Mouse (Mus musculus): ENCODE data around the gene H2-DMb2. TPM values are rescaled to one million over a fixed set of nuclear protein-coding genes. Genes with fewer than 3 reads are reported as not detected.

The H2-DMb2 gene
- polyA plus RNA-seq, 1 experiment from 2014 or later: 15.3 TPM

DNA sequence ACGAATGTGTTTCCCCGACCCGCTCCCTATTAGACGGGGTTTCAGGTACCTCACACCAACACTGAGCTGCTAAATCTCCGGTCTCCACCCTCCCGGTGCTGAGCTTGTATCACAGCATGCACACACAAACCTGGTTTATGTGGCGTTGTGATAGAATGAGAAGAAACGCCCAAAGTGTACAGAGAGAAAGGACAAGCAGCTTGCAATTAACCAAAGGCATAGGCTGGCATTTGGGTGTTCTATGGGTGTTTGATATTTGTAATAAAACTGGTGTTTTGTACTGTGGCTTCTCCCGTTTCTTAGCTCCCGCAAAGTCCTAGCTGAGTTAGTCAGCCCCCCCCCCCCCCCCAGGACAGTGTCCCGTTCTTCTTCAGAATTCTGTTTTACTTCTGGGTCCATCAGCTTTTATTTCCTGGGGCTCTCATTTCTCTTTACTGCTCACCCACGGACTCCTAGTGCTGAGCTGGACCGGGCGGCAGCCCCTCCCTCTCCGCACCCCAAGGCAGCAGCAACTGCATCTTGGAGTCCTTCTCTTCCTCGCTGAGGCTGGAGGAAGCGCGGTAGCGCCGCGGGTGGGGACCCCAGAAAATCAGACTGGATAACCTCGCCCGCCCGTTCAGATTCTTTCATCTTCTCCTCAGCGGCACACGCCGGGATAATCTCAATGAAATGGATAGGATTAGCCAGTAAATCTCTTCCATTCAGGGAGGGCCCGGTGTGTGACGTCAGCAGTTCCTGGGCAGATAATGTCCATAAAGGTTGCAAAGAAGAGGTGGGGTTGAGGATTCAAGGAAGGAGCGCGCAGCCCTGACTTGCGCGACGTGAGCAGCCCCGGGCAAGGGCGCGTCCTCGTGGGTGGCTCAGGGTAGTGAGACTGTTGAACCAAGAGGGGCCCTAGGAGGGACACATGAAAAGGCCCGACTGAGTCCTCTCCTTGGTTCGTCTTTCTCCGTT, 54.1 kb downstream of the H2-DMb2 start, which contains the start of gene Psmb8:
Gene Psmb8, plus strand, starts transcription at position 781 of the 954 bp plus-strand sequence.
- H3K9me3 ChIP-seq (replicated peaks; ENCODE audit: low read length): no peaks in the 10 kb centered on the region
- DNase-seq (ENCODE audit: low spot score): peak; percentile 96
- peak within 1 kb of the TSS; percentile 57 for H3K4me3 ChIP-seq (replicated peaks; ENCODE audit: low read depth, low read length)
- H3K4me1 ChIP-seq (replicated peaks; ENCODE audit: insufficient read depth, low read length): no peaks in the 10 kb centered on the region
- H3K27me3 ChIP-seq (ENCODE audit: insufficient read depth, low read length): peaks cover 17% of the 10 kb centered on the region
- no peak within 1 kb of the TSS for H3K27ac ChIP-seq
- ATAC-seq (replicated peaks; ENCODE audit: low FRiP score, low read depth): peak; percentile 78
- no peak for TF ChIP-seq CTCF (IDR thresholded peaks at IDR 0.05; ENCODE audit: low read depth)
- H3K36me3 ChIP-seq (ENCODE audit: insufficient read depth, low read length): 0 out of 2 replicates have a peak, but pooled peaks cover 4% of the 10 kb centered on the region
- peak within 1 kb of the TSS; percentile 78 for H3K4me2 ChIP-seq (ENCODE audit: low read length)
- WGBS: 5% methylated on average over 41 of the region's 41 CpGs
- H3K9ac ChIP-seq (ENCODE audit: low read depth, low read length): peak within 1 kb of the TSS; percentile 49

DNA sequence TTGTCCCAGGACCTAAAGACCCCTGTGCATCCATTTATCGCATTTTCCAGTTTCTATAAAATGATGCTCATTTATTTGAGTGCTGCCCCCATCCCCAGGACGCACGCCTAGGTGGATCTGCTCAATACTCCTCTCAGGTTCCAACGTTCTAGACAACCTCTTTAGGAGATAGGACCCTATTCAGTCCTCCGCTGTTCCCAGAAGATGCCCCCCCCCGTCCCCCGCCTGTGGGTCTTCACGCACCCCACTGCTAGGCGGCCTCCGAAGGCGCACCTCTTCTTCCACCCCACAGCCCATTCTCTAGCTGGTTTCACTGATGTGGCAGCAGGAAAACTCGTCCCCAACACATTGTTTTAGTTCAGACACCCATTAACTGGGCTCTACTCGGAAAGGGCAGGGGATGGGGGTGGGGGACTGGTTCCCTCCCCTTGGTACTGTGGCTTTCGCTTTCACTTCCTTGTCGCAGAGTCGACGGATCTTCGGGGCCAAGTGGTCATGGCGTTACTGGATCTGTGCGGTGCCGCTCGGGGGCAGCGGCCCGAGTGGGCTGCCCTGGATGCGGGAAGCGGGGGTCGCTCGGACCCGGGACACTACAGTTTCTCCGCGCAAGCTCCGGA, 54.9 kb downstream of the H2-DMb2 start:
- DNase-seq (ENCODE audit: low spot score) (peak; percentile 67), ATAC-seq (replicated peaks; ENCODE audit: low FRiP score, low read depth) (no peak)
- H3K9me3 ChIP-seq (replicated peaks; ENCODE audit: low read length): no peaks in the 10 kb centered on the region
- no peak for TF ChIP-seq CTCF (IDR thresholded peaks at IDR 0.05; ENCODE audit: low read depth)
- no peaks in the 10 kb centered on the region for H3K4me1 ChIP-seq (replicated peaks; ENCODE audit: insufficient read depth, low read length)
- H3K36me3 ChIP-seq (ENCODE audit: insufficient read depth, low read length): 0 out of 2 replicates have a peak, but pooled peaks cover 4% of the 10 kb centered on the region
- peak overlapping the region; percentile 78 for H3K4me2 ChIP-seq (ENCODE audit: low read length)
- H3K27ac ChIP-seq: no peak overlapping the region
- WGBS: 3% methylated on average over 32 of the region's 32 CpGs
- peak overlapping the region; percentile 49 for H3K9ac ChIP-seq (ENCODE audit: low read depth, low read length)
- H3K27me3 ChIP-seq (ENCODE audit: insufficient read depth, low read length): peaks cover 15% of the 10 kb centered on the region
- H3K4me3 ChIP-seq (replicated peaks; ENCODE audit: low read depth, low read length): peak overlapping the region; percentile 57

- no peak for DNase-seq (ENCODE audit: low spot score)
- TF ChIP-seq CTCF (IDR thresholded peaks at IDR 0.05; ENCODE audit: low read depth): no peak
- 13% methylated on average over 11 of the region's 11 CpGs for WGBS
- Histone ChIP-seq H3K36me3 (ENCODE audit: insufficient read depth, low read length) (0 out of 2 replicates have a peak, but pooled peaks cover 4% of the 10 kb centered on the region), H3K27me3 (ENCODE audit: insufficient read depth, low read length) (peaks cover 13% of the 10 kb centered on the region), H3K9me3 (replicated peaks; ENCODE audit: low read length) (no peaks in the 10 kb centered on the region), H3K9ac (ENCODE audit: low read depth, low read length) (peak overlapping the region; percentile 49), H3K4me1 (replicated peaks; ENCODE audit: insufficient read depth, low read length) (no peaks in the 10 kb centered on the region), H3K4me2 (ENCODE audit: low read length) (peak overlapping the region; percentile 78), H3K27ac (no peak overlapping the region), H3K4me3 (replicated peaks; ENCODE audit: low read depth, low read length) (peak overlapping the region; percentile 57)
- ATAC-seq (replicated peaks; ENCODE audit: low FRiP score, low read depth): no peak
These were observed 55.4 kb downstream of the H2-DMb2 start for GRCm38 (mm10) chr17:34198521-34198912.

DNA sequence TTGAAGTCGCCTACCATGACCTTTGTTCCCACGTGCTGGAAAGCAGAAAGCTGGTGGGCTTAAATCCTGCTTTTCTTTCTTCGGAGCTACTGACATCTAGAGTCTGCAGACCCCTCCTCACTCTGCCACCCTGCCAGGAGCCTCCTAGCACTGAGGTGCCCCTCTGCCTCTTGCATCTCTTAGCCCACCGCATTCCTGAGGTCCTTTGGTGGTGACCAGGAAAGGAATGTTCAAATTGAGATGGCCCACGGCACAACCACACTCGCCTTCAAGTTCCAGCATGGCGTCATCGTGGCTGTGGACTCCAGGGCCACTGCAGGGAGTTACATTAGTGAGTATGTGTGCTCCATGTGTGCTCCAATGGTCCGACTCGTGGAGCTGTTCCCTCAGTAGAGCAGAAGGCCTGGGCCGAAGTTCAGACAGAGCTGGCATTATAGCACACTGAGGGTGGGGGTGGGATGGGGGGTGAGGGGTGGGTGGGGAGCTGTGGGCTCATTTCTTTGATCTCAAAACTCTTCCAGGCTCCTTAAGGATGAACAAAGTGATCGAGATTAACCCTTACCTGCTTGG, 56.0 kb downstream of the H2-DMb2 start:
- peak overlapping the region; percentile 78; the same call in 1 of the 2 replicates for H3K4me2 ChIP-seq (ENCODE audit: low read length)
- no peak overlapping the region for H3K4me3 ChIP-seq (replicated peaks; ENCODE audit: low read depth, low read length)
- H3K27me3 ChIP-seq (ENCODE audit: insufficient read depth, low read length): peaks cover 8% of the 10 kb centered on the region
- WGBS: 70% methylated on average over 12 of the region's 12 CpGs
- ATAC-seq (replicated peaks; ENCODE audit: low FRiP score, low read depth) (no peak), DNase-seq (ENCODE audit: low spot score) (no peak)
- no peak overlapping the region for H3K27ac ChIP-seq
- H3K36me3 ChIP-seq (ENCODE audit: insufficient read depth, low read length): 0 out of 2 replicates have a peak, but pooled peaks cover 4% of the 10 kb centered on the region
- H3K9ac ChIP-seq (ENCODE audit: low read depth, low read length): no peak overlapping the region
- H3K9me3 ChIP-seq (replicated peaks; ENCODE audit: low read length): no peaks in the 10 kb centered on the region
- no peak for TF ChIP-seq CTCF (IDR thresholded peaks at IDR 0.05; ENCODE audit: low read depth)
- H3K4me1 ChIP-seq (replicated peaks; ENCODE audit: insufficient read depth, low read length): no peaks in the 10 kb centered on the region

DNA sequence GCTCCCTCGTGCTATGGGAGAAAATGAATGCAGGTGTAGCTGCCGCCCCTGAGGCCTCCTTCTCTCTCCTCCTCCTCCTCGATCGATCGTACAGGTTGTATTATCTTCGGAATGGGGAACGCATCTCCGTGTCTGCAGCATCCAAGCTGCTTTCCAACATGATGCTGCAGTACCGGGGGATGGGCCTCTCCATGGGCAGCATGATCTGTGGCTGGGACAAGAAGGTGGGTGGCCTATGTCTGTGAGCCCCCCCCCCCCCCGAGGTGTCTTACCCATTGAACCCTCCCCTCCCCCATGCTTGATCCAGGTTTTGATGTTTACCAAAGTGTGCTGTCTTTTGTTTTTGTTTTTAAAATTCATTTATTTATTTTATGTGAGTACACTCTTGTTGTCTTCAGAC, 56.9 kb downstream of the H2-DMb2 start:
- Histone ChIP-seq H3K4me1 (replicated peaks; ENCODE audit: insufficient read depth, low read length) (no peaks in the 10 kb centered on the region; the same call in 1 of the 2 replicates), H3K4me3 (replicated peaks; ENCODE audit: low read depth, low read length) (no peak overlapping the region), H3K9me3 (replicated peaks; ENCODE audit: low read length) (no peaks in the 10 kb centered on the region), H3K36me3 (ENCODE audit: insufficient read depth, low read length) (no peaks in the 10 kb centered on the region), H3K27ac (no peak overlapping the region), H3K9ac (ENCODE audit: low read depth, low read length) (no peak overlapping the region), H3K27me3 (ENCODE audit: insufficient read depth, low read length) (peaks cover 8% of the 10 kb centered on the region), H3K4me2 (ENCODE audit: low read length) (no peak overlapping the region)
- no peak for TF ChIP-seq CTCF (IDR thresholded peaks at IDR 0.05; ENCODE audit: low read depth)
- WGBS: 88% methylated on average over 10 of the region's 10 CpGs
- DNase-seq (ENCODE audit: low spot score): no peak
- no peak for ATAC-seq (replicated peaks; ENCODE audit: low FRiP score, low read depth)
